Comparison of ENCODE assay signal across 12 mouse cellular contexts in genomic region chr17:71252101-71252500, GRCm38 (mm10). TPM values are rescaled to one million over a fixed set of nuclear protein-coding genes. Genes with fewer than 3 reads are reported as not detected.
A peak's percentile ranks its signal among the peaks of the same experiment; 100 is the strongest.
DNase-seq lines count a peak whose midpoint lies in the region; ATAC-seq and TF ChIP-seq lines count a peak whose summit lies in the region.
"Had no signal": no experiment of that assay in that cellular context is flagged by ENCODE, and none has a peak within 500 bp of the region (broad histone marks: within the 10 kb centered on the region; RNA-seq: fewer than 3 reads in every experiment).

No protein-coding gene starts in this region.

- H3K27me3 ChIP-seq in forebrain, embryonic 15.5 days: no peaks in the 10 kb centered on the region
- no peaks in the 10 kb centered on the region for H3K27me3 ChIP-seq in forebrain, embryonic 11.5 days (ENCODE audit: control insufficient read depth, insufficient read depth, low read length)
- no peaks in the 10 kb centered on the region for H3K27me3 ChIP-seq in hindbrain, embryonic 15.5 days
- no peaks in the 10 kb centered on the region for H3K27me3 ChIP-seq in hindbrain, embryonic 13.5 days
- no peaks in the 10 kb centered on the region for H3K27me3 ChIP-seq in G1E (ENCODE audit: insufficient read depth, low read length)
- no peaks in the 10 kb centered on the region for H3K27me3 ChIP-seq in heart, postnatal 0 days (ENCODE audit: control insufficient read depth, insufficient read depth, low read length)
- H3K27me3 ChIP-seq in midbrain, embryonic 16.5 days (ENCODE audit: control insufficient read depth, insufficient read depth, low read depth, low read length): no peaks in the 10 kb centered on the region
- H3K27me3 ChIP-seq: lung, embryonic 15.5 days; midbrain, embryonic 12.5 days; neural tube, embryonic 12.5 days had no signal

- no peak overlapping the region for H3K9ac ChIP-seq in forebrain, embryonic 15.5 days (replicated peaks)
- H3K9ac ChIP-seq in forebrain, embryonic 11.5 days (ENCODE audit: low read length): no peak overlapping the region
- H3K9ac ChIP-seq in hindbrain, embryonic 15.5 days: no peak overlapping the region
- no peak overlapping the region for H3K9ac ChIP-seq in hindbrain, embryonic 13.5 days
- H3K9ac ChIP-seq in heart, postnatal 0 days (replicated peaks; ENCODE audit: low read depth, low read length): no peak overlapping the region
- H3K9ac ChIP-seq in midbrain, embryonic 16.5 days (ENCODE audit: low read depth, low read length): no peak overlapping the region
- H3K9ac ChIP-seq: lung, embryonic 15.5 days; midbrain, embryonic 12.5 days; neural tube, embryonic 12.5 days had no signal

- no peaks in the 10 kb centered on the region for H3K9me3 ChIP-seq in forebrain, embryonic 15.5 days
- no peaks in the 10 kb centered on the region for H3K9me3 ChIP-seq in forebrain, embryonic 11.5 days (ENCODE audit: control insufficient read depth, low read length)
- H3K9me3 ChIP-seq in hindbrain, embryonic 15.5 days: no peaks in the 10 kb centered on the region
- no peaks in the 10 kb centered on the region for H3K9me3 ChIP-seq in hindbrain, embryonic 13.5 days
- H3K9me3 ChIP-seq in G1E (replicated peaks): no peaks in the 10 kb centered on the region
- H3K9me3 ChIP-seq in heart, postnatal 0 days (replicated peaks; ENCODE audit: control insufficient read depth, low read length): no peaks in the 10 kb centered on the region
- H3K9me3 ChIP-seq in midbrain, embryonic 16.5 days (replicated peaks; ENCODE audit: control insufficient read depth, low read length, poor library complexity, severe bottlenecking): no peaks in the 10 kb centered on the region
- H3K9me3 ChIP-seq: lung, embryonic 15.5 days; midbrain, embryonic 12.5 days; neural tube, embryonic 12.5 days had no signal

- TF ChIP-seq EP300 in heart, postnatal 0 days (IDR thresholded peaks at IDR 0.05; ENCODE audit: low read depth): no peak

- WGBS in forebrain, embryonic 15.5 days: 87% methylated on average over 9 of the region's 9 CpGs
- 91% methylated on average over 9 of the region's 9 CpGs for WGBS in forebrain, embryonic 11.5 days
- 89% methylated on average over 9 of the region's 9 CpGs for WGBS in hindbrain, embryonic 15.5 days
- WGBS in hindbrain, embryonic 13.5 days: 91% methylated on average over 9 of the region's 9 CpGs
- 77% methylated on average over 9 of the region's 9 CpGs for WGBS in heart, postnatal 0 days
- 92% methylated on average over 9 of the region's 9 CpGs for WGBS in midbrain, embryonic 16.5 days

- ATAC-seq in forebrain, embryonic 15.5 days (replicated peaks): 0 out of 2 replicates have a peak, but pooled peaks have one; percentile 20
- ATAC-seq in forebrain, embryonic 11.5 days (replicated peaks; ENCODE audit: low FRiP score): no peak
- no peak for ATAC-seq in hindbrain, embryonic 15.5 days (ENCODE audit: low FRiP score, low read depth)
- no peak for ATAC-seq in hindbrain, embryonic 13.5 days (ENCODE audit: low FRiP score)
- ATAC-seq in G1E (ENCODE audit: extremely low read depth, insufficient number of reproducible peaks, low FRiP score, poor library complexity, severe bottlenecking): no peak
- ATAC-seq in heart, postnatal 0 days (ENCODE audit: insufficient read depth, low read depth): no peak
- ATAC-seq in midbrain, embryonic 16.5 days: no peak

- no peak for DNase-seq in forebrain, embryonic 11.5 days (ENCODE audit: low spot score)
- no peak for DNase-seq in G1E (ENCODE audit: low spot score)
- DNase-seq in heart, postnatal 0 days (ENCODE audit: low spot score): no peak
- no peak for DNase-seq in cerebellum, postnatal 14 days
- DNase-seq: cerebellum, adult 2 months had no signal

- no peak for TF ChIP-seq CTCF in G1E (IDR thresholded peaks at IDR 0.05; ENCODE audit: low read depth, low read length)
- TF ChIP-seq CTCF in heart, postnatal 0 days (IDR thresholded peaks at IDR 0.05; ENCODE audit: low read depth): no peak

- 0 out of 2 replicates have a peak, but pooled peaks cover 9% of the 10 kb centered on the region for H3K36me3 ChIP-seq in forebrain, embryonic 15.5 days
- no peaks in the 10 kb centered on the region; the same call in 1 of the 2 replicates for H3K36me3 ChIP-seq in forebrain, embryonic 11.5 days (ENCODE audit: control insufficient read depth, insufficient read depth, low read length)
- H3K36me3 ChIP-seq in hindbrain, embryonic 15.5 days: peaks cover 17% of the 10 kb centered on the region
- peaks cover 38% of the 10 kb centered on the region for H3K36me3 ChIP-seq in hindbrain, embryonic 13.5 days
- peaks cover 97% of the 10 kb centered on the region for H3K36me3 ChIP-seq in G1E (replicated peaks)
- H3K36me3 ChIP-seq in heart, postnatal 0 days (replicated peaks; ENCODE audit: control insufficient read depth, insufficient read depth, low read length): peaks cover 5% of the 10 kb centered on the region; the same call in 1 of the 2 replicates
- peaks cover 14% of the 10 kb centered on the region for H3K36me3 ChIP-seq in midbrain, embryonic 16.5 days (ENCODE audit: control insufficient read depth, insufficient read depth, low read length)

- no peak overlapping the region for H3K27ac ChIP-seq in forebrain, embryonic 15.5 days (replicated peaks)
- no peak overlapping the region for H3K27ac ChIP-seq in forebrain, embryonic 11.5 days (ENCODE audit: low read depth, low read length)
- 0 out of 2 replicates have a peak overlapping the region, but pooled peaks have one; percentile 8 for H3K27ac ChIP-seq in hindbrain, embryonic 15.5 days (replicated peaks)
- no peak overlapping the region for H3K27ac ChIP-seq in hindbrain, embryonic 13.5 days
- peak overlapping the region; percentile 92 for H3K27ac ChIP-seq in heart, postnatal 0 days (ENCODE audit: low read depth)
- H3K27ac ChIP-seq in midbrain, embryonic 16.5 days (ENCODE audit: low read length): no peak overlapping the region
- H3K27ac ChIP-seq: lung, embryonic 15.5 days; midbrain, embryonic 12.5 days; neural tube, embryonic 12.5 days had no signal

- H3K4me1 ChIP-seq in forebrain, embryonic 15.5 days: peaks cover 6% of the 10 kb centered on the region
- H3K4me1 ChIP-seq in forebrain, embryonic 11.5 days (replicated peaks; ENCODE audit: control insufficient read depth, insufficient read depth, low read length): 0 out of 2 replicates have a peak, but pooled peaks cover 2% of the 10 kb centered on the region
- peaks cover 6% of the 10 kb centered on the region for H3K4me1 ChIP-seq in hindbrain, embryonic 15.5 days (replicated peaks)
- peaks cover 10% of the 10 kb centered on the region; the same call in 1 of the 2 replicates for H3K4me1 ChIP-seq in hindbrain, embryonic 13.5 days (replicated peaks)
- peaks cover 95% of the 10 kb centered on the region for H3K4me1 ChIP-seq in G1E (ENCODE audit: insufficient read depth, low read depth, low read length)
- peaks cover 60% of the 10 kb centered on the region for H3K4me1 ChIP-seq in heart, postnatal 0 days (ENCODE audit: control insufficient read depth, insufficient read depth)
- H3K4me1 ChIP-seq in midbrain, embryonic 16.5 days (ENCODE audit: control insufficient read depth, insufficient read depth, low read length): peaks cover 4% of the 10 kb centered on the region; the same call in 1 of the 2 replicates
- H3K4me1 ChIP-seq: midbrain, embryonic 12.5 days; neural tube, embryonic 12.5 days had no signal

- no peak overlapping the region for H3K4me3 ChIP-seq in forebrain, embryonic 15.5 days
- no peak overlapping the region for H3K4me3 ChIP-seq in forebrain, embryonic 11.5 days (ENCODE audit: low read depth, low read length)
- H3K4me3 ChIP-seq in hindbrain, embryonic 15.5 days: no peak overlapping the region
- no peak overlapping the region for H3K4me3 ChIP-seq in hindbrain, embryonic 13.5 days
- peak overlapping the region; percentile 74 for H3K4me3 ChIP-seq in G1E (ENCODE audit: low read depth, low read length)
- H3K4me3 ChIP-seq in heart, postnatal 0 days (ENCODE audit: low read depth, low read length): no peak overlapping the region
- no peak overlapping the region for H3K4me3 ChIP-seq in midbrain, embryonic 16.5 days (ENCODE audit: low read depth, low read length)
- H3K4me3 ChIP-seq: lung, embryonic 15.5 days; midbrain, embryonic 12.5 days; neural tube, embryonic 12.5 days had no signal

- no peak overlapping the region for H3K4me2 ChIP-seq in forebrain, embryonic 15.5 days (replicated peaks)
- no peak overlapping the region for H3K4me2 ChIP-seq in forebrain, embryonic 11.5 days (ENCODE audit: low read depth, low read length, severe bottlenecking)
- H3K4me2 ChIP-seq in hindbrain, embryonic 15.5 days: no peak overlapping the region
- no peak overlapping the region for H3K4me2 ChIP-seq in hindbrain, embryonic 13.5 days
- no peak overlapping the region for H3K4me2 ChIP-seq in heart, postnatal 0 days (ENCODE audit: low read depth, low read length)
- H3K4me2 ChIP-seq in midbrain, embryonic 16.5 days (ENCODE audit: low read length): no peak overlapping the region
- H3K4me2 ChIP-seq: lung, embryonic 15.5 days; midbrain, embryonic 12.5 days; neural tube, embryonic 12.5 days had no signal

RNA-seq across cellular contexts. Expression of gene Emilin2, which starts 59.7 kb away (rescaled TPM):
- 0.92 and 1.1 TPM in 2 replicates for polyA plus RNA-seq in forebrain, embryonic 15.5 days (2015; fragmentation: Nextera tagmentation; extraction: Ambion mirVana)
- polyA plus RNA-seq in forebrain, embryonic 11.5 days (2014; fragmentation: Nextera tagmentation; extraction: Ambion mirVana): 10.3 and 11.7 TPM in 2 replicates
- polyA plus RNA-seq in hindbrain, embryonic 15.5 days (2015; fragmentation: Nextera tagmentation; extraction: Ambion mirVana): 2.4 TPM in 2 replicates
- 2.2 and 2.9 TPM in 2 replicates for polyA plus RNA-seq in hindbrain, embryonic 13.5 days (2015; fragmentation: Nextera tagmentation; extraction: Ambion mirVana)
- 80.3 and 81.3 TPM in 2 replicates for total RNA-seq in G1E (2014; fragmentation: Nextera tagmentation)
- 137 and 170 TPM in 2 replicates for total RNA-seq in G1E (2017)
- 106 and 131 TPM in 2 replicates for polyA plus RNA-seq in G1E (2012)
- 86.4 and 107 TPM in 2 replicates for total RNA-seq in heart, postnatal 0 days (2014; rRNA removed; ENCODE audit: low replicate concordance)
- polyA plus RNA-seq in heart, postnatal 0 days (2015; fragmentation: Nextera tagmentation; extraction: Ambion mirVana): 58.5 and 65.3 TPM in 2 replicates
- 1.0 and 1.4 TPM in 2 replicates for polyA plus RNA-seq in midbrain, embryonic 16.5 days (2015; fragmentation: Nextera tagmentation; extraction: Ambion mirVana)

Comparison
In these comparisons a context has a peak if more than half of its experiments do, and no peak if none do; other contexts are left out.
1. H3K27ac ChIP-seq: peak in hindbrain, embryonic 15.5 days (single experiment) and heart, postnatal 0 days (single experiment); none in forebrain, embryonic 15.5 days (single experiment), forebrain, embryonic 11.5 days (single experiment), hindbrain, embryonic 13.5 days (single experiment) and midbrain, embryonic 16.5 days (single experiment).